Mouse (Mus musculus): ENCODE measurements at regions not wholly inside any gene's neighbourhood (a gene's known extent, or its start where the extent isn't known, plus 50 kb on each side); places are given as distances from the start of the nearest gene placed in this dataset.

DNA sequence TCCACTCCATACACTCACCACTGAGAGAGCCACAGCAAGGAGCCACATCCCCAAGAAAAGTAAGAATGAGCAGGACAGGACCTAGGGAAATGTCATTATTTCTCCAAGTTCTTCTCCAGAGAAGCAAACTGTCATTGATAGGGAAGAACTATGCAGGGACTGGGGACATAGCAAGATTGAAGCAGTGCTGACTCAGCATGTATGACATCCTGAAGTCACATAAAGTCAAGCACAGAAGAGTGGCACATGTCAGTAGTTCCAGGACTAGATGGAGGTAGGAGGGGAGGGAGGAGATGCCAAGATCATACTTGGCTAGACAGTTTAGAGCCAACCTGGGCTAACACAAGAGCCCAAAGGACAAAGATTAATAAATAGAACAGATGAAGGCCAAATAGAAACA, 503.4 kb upstream of the Intu start:
- no peak for TF ChIP-seq CTCF (IDR thresholded peaks at IDR 0.05; ENCODE audit: low read depth)
- no peak for TF ChIP-seq EP300 (optimal IDR thresholded peaks at IDR 0.05)

Data from stomach, postnatal 0 days (tissue).